ENCODE assay signal across 9 mouse cellular contexts in the genomic region with DNA sequence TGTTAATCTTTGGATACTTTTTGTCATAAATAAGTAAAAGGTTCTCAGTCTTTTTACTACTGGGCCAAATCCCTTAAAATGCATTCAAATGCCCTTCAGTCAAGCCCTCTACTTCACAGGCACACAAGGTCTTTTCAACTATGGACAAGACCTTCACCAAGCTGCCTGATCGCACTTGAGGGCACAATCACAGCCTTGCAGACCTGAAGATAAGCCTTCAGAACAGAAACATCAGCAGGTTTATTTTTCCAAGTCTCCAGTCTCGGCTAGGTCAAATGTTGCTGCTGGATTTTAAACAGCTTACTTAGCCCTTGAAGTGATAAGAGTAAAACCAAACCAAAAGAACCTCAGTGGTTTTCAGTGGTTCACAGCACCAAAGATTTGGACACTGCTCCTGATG. TPM values are rescaled to one million over a fixed set of nuclear protein-coding genes. Genes with fewer than 3 reads are reported as not detected.
DNase-seq lines count a peak whose midpoint lies in the region; ATAC-seq and TF ChIP-seq lines count a peak whose summit lies in the region.
"Had no signal": no experiment of that assay in that cellular context is flagged by ENCODE, and none has a peak within 500 bp of the region (broad histone marks: within the 10 kb centered on the region; RNA-seq: fewer than 3 reads in every experiment).

No protein-coding gene starts in this region.

- peak overlapping the region; percentile 65 for H3K4me2 ChIP-seq in hindbrain, embryonic 11.5 days (replicated peaks; ENCODE audit: low read depth, low read length)
- H3K4me2 ChIP-seq in midbrain, embryonic 11.5 days, result peak overlapping the region; percentile 52

- no peak for DNase-seq in kidney, adult 2 months
- DNase-seq in kidney, postnatal 25 days, result no peak
- DNase-seq in hindbrain, embryonic 11.5 days (ENCODE audit: low spot score), result no peak
- DNase-seq in midbrain, embryonic 11.5 days (ENCODE audit: low spot score, missing footprints), result no peak
- no peak for DNase-seq in right cerebral cortex, postnatal 4 days
- no peak for DNase-seq in ovary, postnatal 14 days (ENCODE audit: low spot score)
- DNase-seq: gastrocnemius, postnatal 25 days had no signal

- no peaks in the 10 kb centered on the region for H3K9me3 ChIP-seq in hindbrain, embryonic 11.5 days (ENCODE audit: control insufficient read depth, low read length)
- H3K9me3 ChIP-seq in midbrain, embryonic 11.5 days (ENCODE audit: control insufficient read depth, low read length), result no peaks in the 10 kb centered on the region

- H3K4me1 ChIP-seq in kidney, adult 2 months (ENCODE audit: control insufficient read depth, insufficient read depth, low read length), result peaks cover 19% of the 10 kb centered on the region
- peaks cover 28% of the 10 kb centered on the region for H3K4me1 ChIP-seq in bone marrow macrophage, adult 2 months (ENCODE audit: control insufficient read depth, insufficient read depth, low read length)
- H3K4me1 ChIP-seq in hindbrain, embryonic 11.5 days (replicated peaks; ENCODE audit: control insufficient read depth, insufficient read depth, low read length), result no peaks in the 10 kb centered on the region; the same call in 1 of the 2 replicates
- peaks cover 8% of the 10 kb centered on the region; the same call in 1 of the 2 replicates for H3K4me1 ChIP-seq in midbrain, embryonic 11.5 days (ENCODE audit: control insufficient read depth, insufficient read depth, low read length)

- H3K4me3 ChIP-seq in kidney, adult 2 months (ENCODE audit: insufficient read depth, low read depth, low read length), result peak overlapping the region; percentile 5
- peak overlapping the region; percentile 39 for H3K4me3 ChIP-seq in bone marrow macrophage, adult 2 months (ENCODE audit: insufficient read depth, low read length)
- peak overlapping the region; percentile 98 for H3K4me3 ChIP-seq in hindbrain, embryonic 11.5 days (ENCODE audit: low read depth, low read length)
- H3K4me3 ChIP-seq in midbrain, embryonic 11.5 days (ENCODE audit: low read depth, low read length), result peak overlapping the region; percentile 97

- H3K27ac ChIP-seq in kidney, adult 2 months (ENCODE audit: insufficient read depth, low read depth, low read length), result peak overlapping the region; percentile 70
- H3K27ac ChIP-seq in bone marrow macrophage, adult 2 months (ENCODE audit: insufficient read depth, low read depth, low read length), result no peak overlapping the region
- H3K27ac ChIP-seq in hindbrain, embryonic 11.5 days (ENCODE audit: low read depth, low read length), result no peak overlapping the region
- H3K27ac ChIP-seq in midbrain, embryonic 11.5 days (ENCODE audit: low read depth, low read length), result no peak overlapping the region

- no peak for ATAC-seq in hindbrain, embryonic 11.5 days (ENCODE audit: low FRiP score)
- no peak for ATAC-seq in midbrain, embryonic 11.5 days (ENCODE audit: low FRiP score)
- ATAC-seq in CD4-positive, CD25-positive, alpha-beta regulatory T cell, adult 4 months, result no peak

- WGBS in kidney, adult 2 months, result 15% methylated on average over 2 of the region's 2 CpGs
- WGBS in hindbrain, embryonic 11.5 days, result 58% methylated on average over 2 of the region's 2 CpGs
- 42% methylated on average over 2 of the region's 2 CpGs for WGBS in midbrain, embryonic 11.5 days

- H3K9ac ChIP-seq in hindbrain, embryonic 11.5 days (ENCODE audit: low read depth, low read length), result peak overlapping the region; percentile 100
- peak overlapping the region; percentile 100 for H3K9ac ChIP-seq in midbrain, embryonic 11.5 days (ENCODE audit: low read length)

- no peaks in the 10 kb centered on the region for H3K36me3 ChIP-seq in kidney, adult 2 months (ENCODE audit: control insufficient read depth, insufficient read depth, low read length)
- H3K36me3 ChIP-seq in hindbrain, embryonic 11.5 days (ENCODE audit: control insufficient read depth, insufficient read depth, low read length), result no peaks in the 10 kb centered on the region
- no peaks in the 10 kb centered on the region for H3K36me3 ChIP-seq in midbrain, embryonic 11.5 days (ENCODE audit: control insufficient read depth, insufficient read depth, low read length)

- TF ChIP-seq CTCF in kidney, adult 2 months (conservative IDR thresholded peaks at IDR 0.05; ENCODE audit: insufficient read depth, insufficient read length, low read depth, low read length), result no peak
- TF ChIP-seq CTCF in bone marrow macrophage, adult 2 months (IDR thresholded peaks at IDR 0.05; ENCODE audit: low read depth, low read length), result no peak

- H3K27me3 ChIP-seq in kidney, adult 2 months (replicated peaks; ENCODE audit: control insufficient read depth, insufficient read depth, low read length), result no peaks in the 10 kb centered on the region
- H3K27me3 ChIP-seq in hindbrain, embryonic 11.5 days (ENCODE audit: control insufficient read depth, insufficient read depth, low read length), result no peaks in the 10 kb centered on the region
- no peaks in the 10 kb centered on the region for H3K27me3 ChIP-seq in midbrain, embryonic 11.5 days (ENCODE audit: control insufficient read depth, insufficient read depth, low read length)

- no peak for TF ChIP-seq POLR2A in kidney, adult 2 months (IDR thresholded peaks at IDR 0.05; ENCODE audit: low read depth, low read length)
- no peak for TF ChIP-seq POLR2A in bone marrow macrophage, adult 2 months (IDR thresholded peaks at IDR 0.05; ENCODE audit: borderline replicate concordance, low read depth, low read length)

RNA-seq across cellular contexts. Expression of a gene that starts 2.1 kb away (rescaled TPM):
- polyA plus RNA-seq in kidney, adult 2 months (2012; rRNA removed), result 103 and 106 TPM in 2 replicates
- 89.1 and 89.4 TPM in 2 replicates for polyA plus RNA-seq in bone marrow macrophage, adult 2 months (2012; ENCODE audit: insufficient read depth, insufficient read length, missing spikeins)
- polyA plus RNA-seq in hindbrain, embryonic 11.5 days (2014; fragmentation: Nextera tagmentation; extraction: Ambion mirVana), result 148 and 157 TPM in 2 replicates
- polyA plus RNA-seq in midbrain, embryonic 11.5 days (2014; fragmentation: Nextera tagmentation; extraction: Ambion mirVana), result 141 and 146 TPM in 2 replicates
- polyA plus RNA-seq in CD4-positive, CD25-positive, alpha-beta regulatory T cell, adult 4 months (2017; shearing (Covaris generic)), result 10 to 100 TPM; 46.4 to 51.6 TPM

Comparison
In these comparisons a context has a peak if more than half of its experiments do, and no peak if none do; other contexts are left out.
1. H3K4me3 ChIP-seq: peak in every context shown above with its lines; median percentile 98 in hindbrain, embryonic 11.5 days; 97 in midbrain, embryonic 11.5 days; 39 in bone marrow macrophage, adult 2 months; 5 in kidney, adult 2 months.